Mouse (Mus musculus): ENCODE results near the gene Gli3. TPM values are rescaled to one million over a fixed set of nuclear protein-coding genes. Genes with fewer than 3 reads are reported as not detected.

Gene Gli3
- polyA plus RNA-seq, 1 experiment from 2014 or later: 7.7 TPM

- Histone ChIP-seq H3K9ac (ENCODE audit: low read depth, low read length) (no peak overlapping the region), H3K9me3 (ENCODE audit: control insufficient read depth, low read length) (no peaks in the 10 kb centered on the region), H3K4me2 (ENCODE audit: low read depth, low read length) (no peak overlapping the region), H3K27me3 (replicated peaks; ENCODE audit: control insufficient read depth, insufficient read depth, low read length) (no peaks in the 10 kb centered on the region), H3K27ac (ENCODE audit: low read length) (no peak overlapping the region), H3K36me3 (ENCODE audit: control insufficient read depth, insufficient read depth, low read length) (no peaks in the 10 kb centered on the region), H3K4me3 (ENCODE audit: low read length) (no peak overlapping the region), H3K4me1 (ENCODE audit: control insufficient read depth, insufficient read depth, low read length) (peaks cover 12% of the 10 kb centered on the region)
- WGBS: 72% methylated on average over 2 of the region's 2 CpGs
- no peak for ATAC-seq
These were observed 136.7 kb downstream of the Gli3 start for GRCm38 (mm10) chr13:15599741-15600140.

- no peak overlapping the region for H3K4me3 ChIP-seq (ENCODE audit: low read length)
- H3K9ac ChIP-seq (ENCODE audit: low read depth, low read length): no peak overlapping the region
- no peak for ATAC-seq
- H3K27ac ChIP-seq (ENCODE audit: low read length): no peak overlapping the region
- H3K4me1 ChIP-seq (ENCODE audit: control insufficient read depth, insufficient read depth, low read length): 0 out of 2 replicates have a peak, but pooled peaks cover 7% of the 10 kb centered on the region
- no peaks in the 10 kb centered on the region for H3K9me3 ChIP-seq (ENCODE audit: control insufficient read depth, low read length)
- no peaks in the 10 kb centered on the region for H3K27me3 ChIP-seq (replicated peaks; ENCODE audit: control insufficient read depth, insufficient read depth, low read length)
- 38% methylated on average over 5 of the region's 5 CpGs for WGBS
- no peak overlapping the region for H3K4me2 ChIP-seq (ENCODE audit: low read depth, low read length)
- H3K36me3 ChIP-seq (ENCODE audit: control insufficient read depth, insufficient read depth, low read length): no peaks in the 10 kb centered on the region
These were observed 139.1 kb downstream of the Gli3 start for GRCm38 (mm10) chr13:15602161-15602560.

- Histone ChIP-seq H3K9ac (ENCODE audit: low read depth, low read length) (no peak overlapping the region), H3K4me2 (ENCODE audit: low read depth, low read length) (no peak overlapping the region), H3K27me3 (replicated peaks; ENCODE audit: control insufficient read depth, insufficient read depth, low read length) (no peaks in the 10 kb centered on the region), H3K27ac (ENCODE audit: low read length) (no peak overlapping the region), H3K9me3 (ENCODE audit: control insufficient read depth, low read length) (no peaks in the 10 kb centered on the region), H3K4me1 (ENCODE audit: control insufficient read depth, insufficient read depth, low read length) (0 out of 2 replicates have a peak, but pooled peaks cover 7% of the 10 kb centered on the region), H3K36me3 (ENCODE audit: control insufficient read depth, insufficient read depth, low read length) (no peaks in the 10 kb centered on the region), H3K4me3 (ENCODE audit: low read length) (no peak overlapping the region)
- WGBS: 11% methylated on average over 4 of the region's 4 CpGs
- ATAC-seq: peak; percentile 58; the same call in 1 of the 2 replicates
These were observed 139.7 kb downstream of the Gli3 start for GRCm38 (mm10) chr13:15602677-15603221.

GRCm38 (mm10) chr13:15604074-15604473 lies 141.0 kb downstream of the Gli3 start:
- 50% methylated on average over 6 of the region's 6 CpGs for WGBS
- Histone ChIP-seq H3K4me2 (ENCODE audit: low read depth, low read length) (no peak overlapping the region), H3K36me3 (ENCODE audit: control insufficient read depth, insufficient read depth, low read length) (no peaks in the 10 kb centered on the region), H3K4me1 (ENCODE audit: control insufficient read depth, insufficient read depth, low read length) (0 out of 2 replicates have a peak, but pooled peaks cover 7% of the 10 kb centered on the region), H3K27me3 (replicated peaks; ENCODE audit: control insufficient read depth, insufficient read depth, low read length) (no peaks in the 10 kb centered on the region), H3K27ac (ENCODE audit: low read length) (no peak overlapping the region), H3K9ac (ENCODE audit: low read depth, low read length) (no peak overlapping the region), H3K4me3 (ENCODE audit: low read length) (no peak overlapping the region), H3K9me3 (ENCODE audit: control insufficient read depth, low read length) (no peaks in the 10 kb centered on the region)
- ATAC-seq: no peak

GRCm38 (mm10) chr13:15617423-15617822 lies 154.4 kb downstream of the Gli3 start:
- Histone ChIP-seq H3K4me2 (ENCODE audit: low read depth, low read length) (no peak overlapping the region), H3K9me3 (ENCODE audit: control insufficient read depth, low read length) (no peaks in the 10 kb centered on the region), H3K36me3 (ENCODE audit: control insufficient read depth, insufficient read depth, low read length) (no peaks in the 10 kb centered on the region), H3K9ac (ENCODE audit: low read depth, low read length) (no peak overlapping the region), H3K4me3 (ENCODE audit: low read length) (no peak overlapping the region), H3K27me3 (replicated peaks; ENCODE audit: control insufficient read depth, insufficient read depth, low read length) (no peaks in the 10 kb centered on the region), H3K27ac (ENCODE audit: low read length) (no peak overlapping the region), H3K4me1 (ENCODE audit: control insufficient read depth, insufficient read depth, low read length) (no peaks in the 10 kb centered on the region)
- 56% methylated on average over 3 of the region's 3 CpGs for WGBS
- no peak for ATAC-seq

GRCm38 (mm10) chr13:15618051-15618692 lies 155.1 kb downstream of the Gli3 start:
- no peaks in the 10 kb centered on the region for H3K4me1 ChIP-seq (ENCODE audit: control insufficient read depth, insufficient read depth, low read length)
- no peak overlapping the region for H3K4me3 ChIP-seq (ENCODE audit: low read length)
- 61% methylated on average over 5 of the region's 5 CpGs for WGBS
- H3K27me3 ChIP-seq (replicated peaks; ENCODE audit: control insufficient read depth, insufficient read depth, low read length): no peaks in the 10 kb centered on the region
- H3K4me2 ChIP-seq (ENCODE audit: low read depth, low read length): no peak overlapping the region
- H3K36me3 ChIP-seq (ENCODE audit: control insufficient read depth, insufficient read depth, low read length): no peaks in the 10 kb centered on the region
- no peak overlapping the region for H3K27ac ChIP-seq (ENCODE audit: low read length)
- no peaks in the 10 kb centered on the region for H3K9me3 ChIP-seq (ENCODE audit: control insufficient read depth, low read length)
- ATAC-seq: no peak
- no peak overlapping the region for H3K9ac ChIP-seq (ENCODE audit: low read depth, low read length)

- H3K4me2 ChIP-seq (ENCODE audit: low read depth, low read length): no peak overlapping the region
- no peak overlapping the region for H3K4me3 ChIP-seq (ENCODE audit: low read length)
- H3K36me3 ChIP-seq (ENCODE audit: control insufficient read depth, insufficient read depth, low read length): no peaks in the 10 kb centered on the region
- H3K27me3 ChIP-seq (replicated peaks; ENCODE audit: control insufficient read depth, insufficient read depth, low read length): no peaks in the 10 kb centered on the region
- no peak overlapping the region for H3K9ac ChIP-seq (ENCODE audit: low read depth, low read length)
- 67% methylated on average over 7 of the region's 7 CpGs for WGBS
- peaks cover 8% of the 10 kb centered on the region; the same call in 1 of the 2 replicates for H3K4me1 ChIP-seq (ENCODE audit: control insufficient read depth, insufficient read depth, low read length)
- H3K9me3 ChIP-seq (ENCODE audit: control insufficient read depth, low read length): no peaks in the 10 kb centered on the region
- no peak for ATAC-seq
- H3K27ac ChIP-seq (ENCODE audit: low read length): no peak overlapping the region
These were observed 158.0 kb downstream of the Gli3 start for GRCm38 (mm10) chr13:15621009-15621408.

- Histone ChIP-seq H3K36me3 (ENCODE audit: control insufficient read depth, insufficient read depth, low read length) (no peaks in the 10 kb centered on the region), H3K27ac (ENCODE audit: low read length) (no peak overlapping the region), H3K9me3 (ENCODE audit: control insufficient read depth, low read length) (no peaks in the 10 kb centered on the region), H3K4me2 (ENCODE audit: low read depth, low read length) (no peak overlapping the region), H3K4me3 (ENCODE audit: low read length) (no peak overlapping the region), H3K9ac (ENCODE audit: low read depth, low read length) (no peak overlapping the region), H3K4me1 (ENCODE audit: control insufficient read depth, insufficient read depth, low read length) (peaks cover 8% of the 10 kb centered on the region; the same call in 1 of the 2 replicates), H3K27me3 (replicated peaks; ENCODE audit: control insufficient read depth, insufficient read depth, low read length) (no peaks in the 10 kb centered on the region)
- no peak for ATAC-seq
- 37% methylated on average over 8 of the region's 8 CpGs for WGBS
These were observed 161.7 kb downstream of the Gli3 start for GRCm38 (mm10) chr13:15624490-15625353.

GRCm38 (mm10) chr13:15641548-15641947 lies 178.5 kb downstream of the Gli3 start:
- ATAC-seq: no peak
- WGBS: 92% methylated on average over 1 of the region's 1 CpGs

More at GRCm38 (mm10) chr13:15641548-15641947, 178.5 kb downstream of the Gli3 start:
- Histone ChIP-seq H3K36me3 (ENCODE audit: control insufficient read depth, insufficient read depth, low read length) (no peaks in the 10 kb centered on the region; the same call in 1 of the 2 replicates), H3K9ac (ENCODE audit: low read depth, low read length) (no peak overlapping the region), H3K9me3 (ENCODE audit: control insufficient read depth, low read length) (no peaks in the 10 kb centered on the region), H3K27ac (ENCODE audit: low read length) (no peak overlapping the region), H3K4me1 (ENCODE audit: control insufficient read depth, insufficient read depth, low read length) (no peaks in the 10 kb centered on the region), H3K4me3 (ENCODE audit: low read length) (no peak overlapping the region), H3K4me2 (ENCODE audit: low read depth, low read length) (no peak overlapping the region), H3K27me3 (replicated peaks; ENCODE audit: control insufficient read depth, insufficient read depth, low read length) (no peaks in the 10 kb centered on the region)
